Mouse (Mus musculus): ENCODE measurements around the gene Thap2. TPM values are rescaled to one million over a fixed set of nuclear protein-coding genes. Genes with fewer than 3 reads are reported as not detected.

Thap2 gene
- polyA plus RNA-seq, 1 experiment from 2014 or later, result 20.0 TPM

DNA sequence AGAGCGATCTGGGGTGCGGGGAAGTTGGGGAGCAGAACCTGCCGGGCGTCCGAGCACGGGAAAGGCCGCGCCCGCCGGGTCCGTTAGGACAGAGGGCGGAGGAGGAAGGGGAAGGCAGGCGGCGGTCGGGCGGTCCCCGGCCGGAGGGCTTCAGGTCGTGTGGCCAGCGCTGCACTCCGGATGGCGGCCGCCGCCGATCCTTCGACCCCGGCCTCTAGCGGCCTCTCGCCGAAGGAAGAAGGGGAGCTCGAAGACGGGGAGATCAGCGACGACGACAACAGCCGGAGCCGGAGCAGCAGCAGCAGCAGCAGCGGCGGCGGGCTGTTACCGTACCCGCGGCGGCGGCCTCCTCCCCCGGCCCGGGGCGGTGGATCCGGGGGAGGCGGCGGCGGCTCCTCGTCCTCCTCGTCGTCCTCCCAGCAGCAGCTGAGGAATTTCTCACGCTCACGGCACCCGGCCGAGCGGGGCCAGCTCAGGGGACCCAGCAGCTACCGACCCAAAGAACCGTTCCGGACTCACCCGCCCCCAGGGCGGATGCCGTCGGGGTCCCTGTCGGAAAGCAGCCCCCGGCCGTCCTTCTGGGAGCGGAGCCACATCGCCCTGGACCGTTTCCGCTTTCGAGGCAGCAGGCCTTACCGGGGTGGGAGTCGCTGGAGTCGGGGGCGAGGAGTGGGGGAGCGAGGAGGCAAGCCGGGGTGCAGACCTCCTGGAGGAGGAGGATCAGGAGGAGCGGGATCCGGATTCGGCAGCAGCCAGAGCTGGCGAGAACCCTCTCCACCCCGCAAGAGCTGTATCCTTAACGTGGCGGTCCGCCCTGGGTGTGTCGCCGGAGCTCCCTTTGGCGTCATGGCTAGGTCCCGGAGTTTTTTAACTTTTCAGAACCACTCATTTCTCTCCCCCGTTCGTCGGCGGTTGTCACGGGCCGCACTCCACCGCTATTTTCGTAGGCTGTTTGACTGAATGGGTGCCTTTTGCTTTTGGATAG is 1.1 kb upstream of the Thap2 start:
- Histone ChIP-seq H3K9ac (ENCODE audit: low read depth, low read length) (peak overlapping the region; percentile 95), H3K36me3 (ENCODE audit: control insufficient read depth, insufficient read depth, low read length) (no peaks in the 10 kb centered on the region), H3K4me2 (ENCODE audit: low read length) (peak overlapping the region; percentile 81), H3K9me3 (ENCODE audit: control insufficient read depth, low read length) (no peaks in the 10 kb centered on the region), H3K27me3 (replicated peaks; ENCODE audit: control insufficient read depth, insufficient read depth, low read length) (no peaks in the 10 kb centered on the region), H3K4me1 (ENCODE audit: control insufficient read depth, insufficient read depth, low read depth, low read length) (peaks cover 32% of the 10 kb centered on the region), H3K27ac (ENCODE audit: low read depth, low read length) (peak overlapping the region; percentile 97), H3K4me3 (ENCODE audit: low read length) (peak overlapping the region; percentile 97)
- WGBS, result 0% methylated on average over 68 of the region's 101 CpGs
- no peak for ATAC-seq

DNA sequence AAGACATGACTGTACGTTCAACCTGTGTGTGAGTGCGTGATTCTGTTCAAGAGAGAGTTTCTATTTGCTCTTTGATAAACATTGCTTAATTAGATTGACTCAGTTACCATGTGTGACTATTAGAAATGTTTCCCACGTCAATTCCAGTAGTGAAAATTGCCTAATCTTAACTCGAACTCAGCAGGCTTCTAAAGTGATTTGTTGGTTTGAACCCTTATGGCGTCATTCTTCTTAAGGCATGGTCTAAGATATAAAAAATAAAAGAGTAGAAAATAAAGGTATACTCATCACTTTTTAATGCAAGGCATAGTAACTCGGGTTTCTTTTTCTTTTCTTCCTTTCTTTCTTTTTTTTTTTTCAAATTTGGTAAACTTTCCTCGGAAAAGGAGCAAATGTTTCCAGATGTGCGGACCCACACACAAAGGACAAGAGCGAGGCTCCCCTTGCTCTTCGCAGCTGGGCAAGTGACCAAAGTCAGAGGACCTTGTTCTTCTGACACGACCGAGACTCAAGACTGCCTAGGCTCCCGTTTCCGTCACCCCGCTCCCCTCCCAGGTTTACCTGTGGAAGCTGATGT is 511 bp downstream of the Thap2 start:
- H3K4me3 ChIP-seq (ENCODE audit: low read length), result peak overlapping the region; percentile 97
- WGBS, result under 1% methylated on average over 15 of the region's 15 CpGs
- no peaks in the 10 kb centered on the region for H3K9me3 ChIP-seq (ENCODE audit: control insufficient read depth, low read length)
- no peaks in the 10 kb centered on the region for H3K27me3 ChIP-seq (replicated peaks; ENCODE audit: control insufficient read depth, insufficient read depth, low read length)
- no peaks in the 10 kb centered on the region for H3K36me3 ChIP-seq (ENCODE audit: control insufficient read depth, insufficient read depth, low read length)
- no peak for ATAC-seq
- peak overlapping the region; percentile 50 for H3K4me2 ChIP-seq (ENCODE audit: low read length)
- H3K4me1 ChIP-seq (ENCODE audit: control insufficient read depth, insufficient read depth, low read depth, low read length), result peaks cover 32% of the 10 kb centered on the region
- H3K27ac ChIP-seq (ENCODE audit: low read depth, low read length), result peak overlapping the region; percentile 98
- peak overlapping the region; percentile 90 for H3K9ac ChIP-seq (ENCODE audit: low read depth, low read length)

DNA sequence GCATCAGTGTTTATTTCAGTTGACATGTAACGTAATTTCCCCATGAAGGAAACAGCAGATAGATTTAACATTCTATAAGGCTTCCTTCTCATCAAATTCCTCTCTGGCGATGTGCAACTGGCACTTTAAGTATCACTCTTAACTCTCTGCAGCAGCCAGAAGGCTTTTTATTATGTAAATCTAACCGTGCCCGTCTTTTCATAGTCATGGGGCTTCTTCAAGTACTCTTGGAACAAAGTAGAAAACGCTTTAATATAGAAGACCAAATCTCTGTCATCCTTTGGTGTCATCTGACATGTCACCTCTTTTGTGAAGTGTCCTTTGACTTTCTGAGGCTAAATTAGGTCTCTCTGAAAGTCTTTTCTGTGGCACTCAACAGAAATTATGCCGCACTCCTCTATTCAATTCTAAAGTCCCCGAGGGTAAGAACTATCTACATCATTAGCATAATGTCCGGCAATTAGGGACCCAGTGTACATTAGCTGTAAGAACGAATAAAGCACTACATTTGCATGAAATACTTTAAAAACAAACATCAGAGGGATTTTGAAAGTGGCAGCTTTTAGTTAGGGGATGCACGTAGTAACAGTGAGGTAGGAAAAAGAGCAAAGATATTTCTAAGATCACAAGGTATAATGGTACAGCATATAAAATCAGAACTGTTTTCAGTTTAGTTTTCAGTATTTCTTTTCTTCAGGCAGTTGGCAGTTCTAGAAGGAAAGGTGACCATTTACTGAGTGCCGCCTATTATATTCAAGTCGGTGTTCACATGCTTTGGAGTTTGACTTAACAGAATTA is 1.2 kb downstream of the Thap2 start:
- Histone ChIP-seq H3K9me3 (ENCODE audit: control insufficient read depth, low read length) (no peaks in the 10 kb centered on the region), H3K4me3 (ENCODE audit: low read length) (peak overlapping the region; percentile 97), H3K36me3 (ENCODE audit: control insufficient read depth, insufficient read depth, low read length) (no peaks in the 10 kb centered on the region), H3K4me2 (ENCODE audit: low read length) (peak overlapping the region; percentile 50), H3K9ac (ENCODE audit: low read depth, low read length) (peak overlapping the region; percentile 55), H3K27me3 (replicated peaks; ENCODE audit: control insufficient read depth, insufficient read depth, low read length) (no peaks in the 10 kb centered on the region), H3K4me1 (ENCODE audit: control insufficient read depth, insufficient read depth, low read depth, low read length) (peaks cover 26% of the 10 kb centered on the region), H3K27ac (ENCODE audit: low read depth, low read length) (no peak overlapping the region; the same call in 1 of the 2 replicates)
- WGBS, result 7% methylated on average over 12 of the region's 12 CpGs
- ATAC-seq, result no peak

DNA sequence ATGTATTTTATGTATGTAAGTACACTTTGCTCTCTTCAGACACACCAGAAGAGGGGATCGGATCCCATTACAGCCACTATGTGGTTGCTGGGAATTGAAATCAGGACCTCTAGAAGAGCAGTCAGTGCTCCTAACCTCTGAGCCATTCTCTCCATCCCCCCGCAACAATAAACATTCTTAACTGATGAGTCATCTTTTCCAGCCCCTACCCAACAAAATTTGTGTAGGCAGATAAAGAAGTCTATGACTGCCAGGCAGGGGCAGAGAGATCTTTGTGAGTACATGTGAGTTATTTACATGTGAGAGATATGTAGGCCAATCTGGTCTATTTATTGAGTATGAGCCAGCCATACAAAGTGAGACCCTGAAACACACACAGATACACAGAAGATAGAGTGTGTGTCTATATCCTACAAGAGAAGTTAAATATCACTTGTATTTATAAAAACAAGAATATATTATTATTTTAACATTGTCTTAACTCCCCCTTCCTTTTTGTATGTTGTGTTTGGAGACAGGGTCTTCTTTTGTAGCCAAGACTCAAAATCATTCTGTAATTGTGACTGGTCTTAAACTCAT is 2.6 kb downstream of the Thap2 start:
- Histone ChIP-seq H3K4me3 (ENCODE audit: low read length) (no peak overlapping the region), H3K9ac (ENCODE audit: low read depth, low read length) (no peak overlapping the region), H3K4me1 (ENCODE audit: control insufficient read depth, insufficient read depth, low read depth, low read length) (peaks cover 15% of the 10 kb centered on the region), H3K36me3 (ENCODE audit: control insufficient read depth, insufficient read depth, low read length) (no peaks in the 10 kb centered on the region), H3K27me3 (replicated peaks; ENCODE audit: control insufficient read depth, insufficient read depth, low read length) (no peaks in the 10 kb centered on the region), H3K9me3 (ENCODE audit: control insufficient read depth, low read length) (no peaks in the 10 kb centered on the region), H3K27ac (ENCODE audit: low read depth, low read length) (no peak overlapping the region), H3K4me2 (ENCODE audit: low read length) (no peak overlapping the region)
- 84% methylated on average over 2 of the region's 2 CpGs for WGBS
- ATAC-seq, result no peak

DNA sequence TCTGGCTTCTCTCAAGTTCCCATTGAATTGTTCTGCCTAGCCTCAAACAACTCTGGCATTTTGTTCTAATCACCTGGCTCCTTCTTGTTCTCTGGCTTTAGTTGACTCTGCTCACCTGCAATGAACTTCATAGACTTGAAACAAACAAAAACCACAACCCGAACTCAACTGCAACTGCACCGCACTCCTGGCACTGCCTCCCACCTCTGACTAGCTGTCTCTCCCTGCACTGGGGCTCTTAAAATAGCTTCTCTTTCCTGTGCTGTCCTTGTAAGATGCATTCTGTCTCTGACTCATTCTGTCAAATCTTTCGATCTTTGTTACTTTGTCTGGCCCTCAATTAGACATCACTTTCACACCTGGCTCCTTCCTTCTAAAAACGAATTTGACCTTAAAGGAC is 21.1 kb downstream of the Thap2 start:
- no peak overlapping the region; the same call in 1 of the 2 replicates for H3K4me3 ChIP-seq (ENCODE audit: low read length)
- H3K27me3 ChIP-seq (replicated peaks; ENCODE audit: control insufficient read depth, insufficient read depth, low read length), result no peaks in the 10 kb centered on the region
- 91% methylated on average over 4 of the region's 4 CpGs for WGBS
- H3K4me1 ChIP-seq (ENCODE audit: control insufficient read depth, insufficient read depth, low read depth, low read length), result peaks cover 11% of the 10 kb centered on the region
- H3K4me2 ChIP-seq (ENCODE audit: low read length), result peak overlapping the region; percentile 83
- H3K36me3 ChIP-seq (ENCODE audit: control insufficient read depth, insufficient read depth, low read length), result no peaks in the 10 kb centered on the region
- ATAC-seq, result no peak
- no peaks in the 10 kb centered on the region for H3K9me3 ChIP-seq (ENCODE audit: control insufficient read depth, low read length)
- no peak overlapping the region for H3K27ac ChIP-seq (ENCODE audit: low read depth, low read length)
- H3K9ac ChIP-seq (ENCODE audit: low read depth, low read length), result no peak overlapping the region

DNA sequence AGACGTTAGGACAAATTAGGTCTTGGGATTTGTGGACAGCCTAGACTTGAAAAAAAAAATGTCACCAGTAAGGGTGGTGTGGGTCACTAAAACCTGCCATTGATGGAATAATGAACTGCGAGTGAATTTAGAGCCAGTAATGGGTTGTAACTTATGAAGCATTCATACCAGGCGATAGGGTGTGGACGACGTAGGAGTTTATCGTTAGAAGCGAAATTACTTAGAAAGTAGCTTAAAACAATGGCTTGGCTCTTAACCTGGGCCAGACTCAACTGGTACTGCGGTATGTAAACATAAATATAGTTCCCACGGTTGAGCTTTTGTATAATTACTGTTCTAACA is 21.6 kb downstream of the Thap2 start:
- H3K4me3 ChIP-seq (ENCODE audit: low read length), result peak overlapping the region; percentile 64
- H3K4me1 ChIP-seq (ENCODE audit: control insufficient read depth, insufficient read depth, low read depth, low read length), result peaks cover 11% of the 10 kb centered on the region
- ATAC-seq, result peak; percentile 24
- no peaks in the 10 kb centered on the region for H3K36me3 ChIP-seq (ENCODE audit: control insufficient read depth, insufficient read depth, low read length)
- H3K4me2 ChIP-seq (ENCODE audit: low read length), result peak overlapping the region; percentile 83
- H3K27ac ChIP-seq (ENCODE audit: low read depth, low read length), result peak overlapping the region; percentile 87
- H3K9ac ChIP-seq (ENCODE audit: low read depth, low read length), result peak overlapping the region; percentile 69
- WGBS, result 7% methylated on average over 9 of the region's 9 CpGs
- H3K9me3 ChIP-seq (ENCODE audit: control insufficient read depth, low read length), result no peaks in the 10 kb centered on the region
- H3K27me3 ChIP-seq (replicated peaks; ENCODE audit: control insufficient read depth, insufficient read depth, low read length), result no peaks in the 10 kb centered on the region

DNA sequence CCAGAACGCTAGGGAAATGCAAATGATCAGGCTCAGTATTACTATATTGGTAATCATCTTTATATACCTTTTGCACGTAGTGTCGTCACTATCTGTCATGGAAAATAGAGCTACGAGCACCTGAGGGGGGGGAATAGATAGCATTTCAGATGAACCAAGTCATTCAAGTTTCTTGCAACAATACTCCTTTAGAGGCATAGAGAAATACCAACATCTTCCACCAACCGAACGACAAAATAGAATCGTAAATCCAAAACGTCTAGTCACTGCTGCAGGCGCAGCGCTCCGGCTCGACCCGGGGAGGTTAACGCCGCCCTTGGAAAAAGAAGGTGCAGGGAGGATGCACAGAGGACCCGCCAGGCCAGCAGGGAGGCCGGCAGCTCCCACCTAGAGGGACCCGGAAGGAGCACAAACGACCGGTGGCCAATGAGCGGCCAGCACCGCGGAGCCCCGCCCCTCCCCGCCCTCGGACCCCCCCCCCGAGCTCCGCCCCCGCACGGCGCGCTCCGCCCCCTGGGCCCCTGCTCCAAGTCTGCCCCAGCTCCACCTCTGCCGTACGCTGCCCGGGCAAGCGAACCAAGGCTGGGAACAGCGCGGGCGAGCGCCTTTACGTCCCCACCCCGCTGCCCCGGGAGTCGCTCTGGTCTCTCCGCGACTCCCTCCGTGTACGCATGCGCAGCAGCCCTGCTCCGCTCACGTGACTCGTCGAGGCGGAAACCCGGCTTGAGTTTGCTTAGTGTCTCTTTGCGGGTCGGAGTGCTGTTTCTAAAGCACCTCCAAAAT is 22.2 kb downstream of the Thap2 start, which contains the start of gene Tmem19:
TSS of gene Tmem19 (minus strand) at position 662 of the 783 bp plus-strand sequence.
- peak within 1 kb of the TSS; percentile 64 for H3K4me3 ChIP-seq (ENCODE audit: low read length)
- H3K27ac ChIP-seq (ENCODE audit: low read depth, low read length), result peak within 1 kb of the TSS; percentile 87
- H3K4me1 ChIP-seq (ENCODE audit: control insufficient read depth, insufficient read depth, low read depth, low read length), result peaks cover 11% of the 10 kb centered on the region
- peaks cover 4% of the 10 kb centered on the region; the same call in 1 of the 2 replicates for H3K36me3 ChIP-seq (ENCODE audit: control insufficient read depth, insufficient read depth, low read length)
- H3K27me3 ChIP-seq (replicated peaks; ENCODE audit: control insufficient read depth, insufficient read depth, low read length), result no peaks in the 10 kb centered on the region
- WGBS, result under 1% methylated on average over 47 of the region's 58 CpGs
- no peaks in the 10 kb centered on the region for H3K9me3 ChIP-seq (ENCODE audit: control insufficient read depth, low read length)
- H3K9ac ChIP-seq (ENCODE audit: low read depth, low read length), result peak within 1 kb of the TSS; percentile 69
- ATAC-seq, result peak; percentile 99
- peak within 1 kb of the TSS; percentile 83 for H3K4me2 ChIP-seq (ENCODE audit: low read length)

DNA sequence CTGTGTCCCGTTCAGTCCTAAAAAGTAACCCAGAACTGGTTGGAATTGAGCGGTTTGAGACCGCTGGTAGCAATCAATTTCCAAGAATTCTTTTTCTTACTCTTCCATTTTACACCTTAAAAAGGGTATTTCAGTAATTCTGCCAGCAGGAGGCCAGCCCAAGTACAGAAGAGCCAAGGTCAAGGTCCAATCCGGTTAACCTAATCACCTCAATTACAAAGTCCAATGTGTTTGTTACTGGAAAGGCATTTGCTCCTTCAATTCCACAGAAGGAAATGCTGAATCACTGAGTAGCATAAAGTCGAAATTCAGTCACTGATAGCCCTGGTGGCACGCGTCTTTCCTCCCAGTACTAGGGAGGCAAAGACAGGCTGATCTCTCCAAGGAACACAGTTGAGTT is 25.2 kb downstream of the Thap2 start:
- no peaks in the 10 kb centered on the region for H3K9me3 ChIP-seq (ENCODE audit: control insufficient read depth, low read length)
- 93% methylated on average over 7 of the region's 7 CpGs for WGBS
- H3K27me3 ChIP-seq (replicated peaks; ENCODE audit: control insufficient read depth, insufficient read depth, low read length), result no peaks in the 10 kb centered on the region
- no peak overlapping the region for H3K27ac ChIP-seq (ENCODE audit: low read depth, low read length)
- ATAC-seq, result no peak
- no peak overlapping the region for H3K4me3 ChIP-seq (ENCODE audit: low read length)
- H3K4me2 ChIP-seq (ENCODE audit: low read length), result no peak overlapping the region
- H3K36me3 ChIP-seq (ENCODE audit: control insufficient read depth, insufficient read depth, low read length), result peaks cover 18% of the 10 kb centered on the region; the same call in 1 of the 2 replicates
- peaks cover 11% of the 10 kb centered on the region for H3K4me1 ChIP-seq (ENCODE audit: control insufficient read depth, insufficient read depth, low read depth, low read length)
- no peak overlapping the region for H3K9ac ChIP-seq (ENCODE audit: low read depth, low read length)

Data from hindbrain, embryonic 16.5 days (tissue).